Mouse (Mus musculus): ENCODE measurements at regions not wholly inside any gene's neighbourhood (a gene's known extent, or its start where the extent isn't known, plus 50 kb on each side); places are given as distances from the start of the nearest gene placed in this dataset.

DNA sequence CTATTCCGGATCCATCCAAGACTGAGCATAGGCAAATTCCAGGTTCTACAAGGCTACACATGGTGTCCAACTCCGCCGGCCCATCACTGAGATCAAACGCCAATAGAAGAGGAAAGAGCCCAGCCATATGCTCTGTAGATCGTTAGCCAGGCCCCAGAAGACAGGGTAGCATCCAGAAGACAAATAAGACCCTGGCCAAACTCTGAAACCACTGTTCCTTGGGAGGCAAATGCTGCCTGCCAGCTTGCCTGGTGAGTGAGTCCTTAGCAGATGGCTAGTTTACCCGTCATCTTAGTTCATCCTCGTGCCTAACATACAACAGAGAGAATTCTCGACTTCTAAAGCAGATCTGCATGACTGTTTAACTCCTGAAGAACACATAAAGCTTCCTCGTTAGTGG lies 109.4 kb upstream of the Arid2 start:
- TF ChIP-seq CTCF (IDR thresholded peaks at IDR 0.05; ENCODE audit: insufficient read depth, low read length) = no peak
- TF ChIP-seq POLR2A (IDR thresholded peaks at IDR 0.05; ENCODE audit: borderline replicate concordance, extremely low read depth, low read depth, low read length) = no peak

Data from lung, adult 2 months (tissue).